Mouse (Mus musculus) neural tube, embryonic 14.5 days (tissue): ENCODE data around the gene Plch2. TPM values are rescaled to one million over a fixed set of nuclear protein-coding genes. Genes with fewer than 3 reads are reported as not detected.

ENCODE experiments used
- ATAC-seq: fragments of 200-750 bp; cut with Nextera tagmentation; 2 replicates; pipeline ENCODE4 v1.8.0; 2017; ENCODE audit warnings: low read depth, mild to moderate bottlenecking, moderate TSS enrichment, moderate library complexity
- H3K27ac ChIP-seq: fragments of 300-500 bp; sonication (generic); 2 replicates; pipeline ENCODE4 v1.5.1; 2014; ENCODE audit warnings: low read depth, mild to moderate bottlenecking, control low read depth, low read length, moderate library complexity, mixed read lengths
- H3K27me3 ChIP-seq: fragments of 300-500 bp; sonication (generic); 2 replicates; pipeline ENCODE4 v1.6.1; 2014; ENCODE audit warnings: low read length; ENCODE audit not compliant: control insufficient read depth, insufficient read depth
- H3K36me3 ChIP-seq: fragments of 300-500 bp; sonication (generic); 2 replicates; pipeline ENCODE4 v1.6.1; 2014; ENCODE audit warnings: low read length, mixed read lengths; ENCODE audit not compliant: control insufficient read depth, insufficient read depth
- H3K4me1 ChIP-seq: fragments of 300-500 bp; sonication (generic); 2 replicates; pipeline ENCODE4 v1.6.1; 2014; ENCODE audit warnings: low read length; ENCODE audit not compliant: control insufficient read depth, insufficient read depth
- H3K4me2 ChIP-seq: fragments of 300-500 bp; sonication (generic); 2 replicates; pipeline ENCODE4 v1.6.1; 2014; ENCODE audit warnings: mild to moderate bottlenecking, low read depth, low read length, control low read depth
- H3K4me3 ChIP-seq: fragments of 300-500 bp; sonication (generic); 2 replicates; pipeline ENCODE4 v1.5.1; 2014; ENCODE audit warnings: low read depth, low read length, control low read depth, mixed read lengths
- H3K9ac ChIP-seq: fragments of 300-500 bp; sonication (generic); replicated peaks from 2 replicates; pipeline ENCODE4 v1.6.1; 2014; ENCODE audit warnings: low read depth, mild to moderate bottlenecking, control low read depth, low read length, mixed read lengths
- H3K9me3 ChIP-seq: fragments of 300-500 bp; sonication (generic); 2 replicates; pipeline ENCODE4 v1.6.1; 2016; ENCODE audit warnings: low read length; ENCODE audit not compliant: control insufficient read depth
- WGBS: fragments of 180-500 bp; shearing (Covaris S2); extraction: QIAGEN DNeasy Blood & Tissue Kit; methylation state at CpG from one replicate; pipeline ENCODE4 v1.1.7; 2014; 5-methylcytosine and 5-hydroxymethylcytosine counted together
- polyA plus RNA-seq: library from polyadenylated mRNA; unstranded; fragments of >200 nt; fragmentation: Nextera tagmentation; extraction: Ambion mirVana; gene quantifications from 2 replicates; pipeline ENCODE4 v1.2.1, GENCODE M21; 2014

The Plch2 gene
- polyA plus RNA-seq, 1 experiment from 2014 or later = 16.0 TPM

DNA sequence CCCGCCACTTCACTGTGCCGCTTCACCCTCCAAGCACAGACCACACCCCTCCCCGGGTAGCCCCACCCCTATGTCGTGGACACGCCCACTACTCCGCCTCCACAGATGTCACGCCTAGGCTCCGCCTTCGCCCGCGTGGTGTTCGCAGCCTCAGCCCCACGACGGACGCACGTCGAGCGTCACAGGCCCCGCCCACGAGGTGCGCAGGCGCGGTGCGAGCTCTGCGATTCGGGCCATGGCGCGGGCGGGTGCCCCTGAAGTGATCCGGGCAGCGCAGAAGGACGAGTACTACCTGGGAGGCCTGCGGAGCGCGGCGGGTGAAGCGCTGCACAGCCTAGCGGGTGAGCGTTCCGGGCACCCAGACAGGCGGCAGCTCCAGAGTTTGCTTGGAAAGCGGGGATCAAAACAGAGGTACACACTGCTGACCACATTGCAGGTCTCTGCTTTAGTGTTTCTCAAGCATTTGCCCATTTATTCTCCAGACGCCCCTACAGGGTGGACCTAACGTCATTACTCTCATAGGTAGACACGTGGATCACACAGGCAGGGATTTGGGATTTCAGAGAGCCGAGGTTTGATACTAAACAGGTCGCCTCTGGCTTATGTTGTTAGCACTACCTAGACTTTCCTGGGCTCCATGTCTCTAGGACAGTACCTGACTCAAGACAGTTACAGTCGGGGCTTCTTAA is 10.4 kb upstream of the Plch2 start, which contains the start of gene Pex10:
Gene Pex10 (plus strand): TSS at position 183 of the 689 bp plus-strand sequence.
- H3K9me3 ChIP-seq = no peaks in the 10 kb centered on the region
- peak within 1 kb of the TSS; percentile 73 for H3K9ac ChIP-seq
- H3K4me3 ChIP-seq = peak within 1 kb of the TSS; percentile 65
- WGBS = 1% methylated on average over 47 of the region's 48 CpGs
- peak within 1 kb of the TSS; percentile 70 for H3K4me2 ChIP-seq
- no peaks in the 10 kb centered on the region for H3K27me3 ChIP-seq
- peaks cover 30% of the 10 kb centered on the region for H3K36me3 ChIP-seq
- H3K4me1 ChIP-seq = peaks cover 14% of the 10 kb centered on the region
- H3K27ac ChIP-seq = peak within 1 kb of the TSS; percentile 64
- ATAC-seq = peak; percentile 90

DNA sequence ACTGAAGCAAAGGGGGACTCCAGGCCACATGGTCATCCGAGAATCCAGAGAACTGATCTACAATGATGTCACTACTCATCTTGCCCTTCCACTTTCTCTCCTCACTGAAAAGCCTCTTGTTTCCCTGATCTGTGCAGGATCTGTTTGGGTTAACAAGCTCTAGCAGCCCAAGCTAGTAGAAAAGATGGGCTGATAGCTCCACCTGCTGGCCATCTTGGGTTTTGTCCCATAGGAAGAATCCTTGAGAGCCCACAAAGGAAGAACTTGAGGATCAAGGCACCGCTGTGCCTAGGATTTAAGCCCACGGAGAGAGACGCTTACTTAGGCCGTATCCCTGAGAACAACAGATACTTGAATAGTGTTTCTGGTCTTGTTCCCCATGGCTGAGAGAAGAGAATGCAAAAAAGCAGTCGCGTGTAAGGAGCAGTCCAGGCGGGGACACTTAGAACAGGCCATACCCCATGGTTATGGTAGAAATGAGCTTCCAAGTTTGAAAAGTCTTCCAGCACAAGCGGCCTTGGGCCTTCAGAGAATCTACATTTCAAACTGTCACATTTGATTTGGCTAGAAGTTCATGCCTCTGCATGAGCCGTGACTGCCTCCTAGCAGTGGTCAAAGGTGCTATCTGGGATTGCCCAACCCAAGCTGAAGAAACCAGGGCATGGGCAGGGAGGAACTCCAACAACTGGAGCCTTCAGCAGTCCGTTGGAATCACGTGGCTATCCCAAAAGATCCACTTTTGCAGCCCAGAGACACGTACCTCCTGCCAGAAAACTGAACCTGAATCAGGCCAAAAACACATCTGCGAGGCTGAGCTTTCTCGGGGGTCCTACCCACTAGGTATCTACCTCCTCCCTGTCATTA is 9.6 kb upstream of the Plch2 start:
- Histone ChIP-seq H3K9ac (0 out of 2 replicates have a peak overlapping the region, but pooled peaks have one; percentile 16), H3K36me3 (peaks cover 22% of the 10 kb centered on the region)

DNA sequence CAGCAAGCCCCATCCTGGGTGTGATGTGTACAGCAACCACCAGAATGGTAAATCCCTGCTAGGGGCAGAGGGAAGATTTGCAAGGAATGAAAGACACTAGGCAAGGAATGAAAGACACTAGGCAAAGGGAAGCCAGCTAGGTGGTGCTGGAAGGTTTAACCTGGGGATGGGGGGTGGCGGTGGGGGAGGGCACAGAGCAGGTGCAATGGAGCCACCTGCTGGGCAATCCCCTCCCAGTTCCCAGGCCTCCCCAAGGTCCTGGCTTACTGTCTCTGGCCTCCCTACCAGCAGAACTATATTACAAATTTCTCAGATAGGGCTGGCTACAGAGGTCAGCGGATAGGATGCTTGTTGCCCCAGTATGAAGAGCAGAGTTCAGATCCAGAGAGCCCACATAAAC is 7.9 kb upstream of the Plch2 start:
- WGBS = 60% methylated on average over 2 of the region's 2 CpGs
- H3K27me3 ChIP-seq = no peaks in the 10 kb centered on the region
- H3K4me3 ChIP-seq = no peak overlapping the region
- H3K27ac ChIP-seq = no peak overlapping the region
- H3K4me2 ChIP-seq = no peak overlapping the region
- H3K9ac ChIP-seq = no peak overlapping the region
- peaks cover 14% of the 10 kb centered on the region for H3K4me1 ChIP-seq
- no peak for ATAC-seq
- peaks cover 10% of the 10 kb centered on the region for H3K36me3 ChIP-seq
- H3K9me3 ChIP-seq = no peaks in the 10 kb centered on the region

More for the DNA sequence above, 9.6 kb upstream of the Plch2 start:
- H3K27me3 ChIP-seq = no peaks in the 10 kb centered on the region
- peak overlapping the region; percentile 70 for H3K4me2 ChIP-seq
- WGBS = 6% methylated on average over 15 of the region's 15 CpGs
- no peaks in the 10 kb centered on the region for H3K9me3 ChIP-seq
- H3K4me1 ChIP-seq = peaks cover 14% of the 10 kb centered on the region
- H3K4me3 ChIP-seq = peak overlapping the region; percentile 65; the same call in 1 of the 2 replicates
- ATAC-seq = peak; percentile 72
- no peak overlapping the region; the same call in none of the 2 replicates for H3K27ac ChIP-seq

DNA sequence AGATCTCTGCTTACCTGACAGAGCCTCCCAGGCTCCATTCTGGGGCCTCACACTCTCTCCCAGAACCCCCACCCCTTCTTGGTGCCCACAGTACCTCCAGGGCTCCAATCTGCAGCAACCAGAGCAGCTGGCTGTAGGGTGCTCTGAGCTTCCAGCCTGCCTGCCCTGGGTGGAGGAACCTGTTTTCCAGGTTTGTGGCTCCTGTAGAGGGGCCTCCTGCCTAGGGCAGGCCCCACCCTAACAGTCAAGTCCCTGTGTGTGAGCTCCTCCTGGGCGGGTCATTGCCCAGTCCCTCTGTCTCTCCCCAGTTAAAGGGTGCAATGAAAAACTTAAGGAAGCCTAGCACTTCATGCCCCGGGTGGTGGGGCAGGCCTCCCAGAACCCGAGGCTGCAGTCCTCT is 7.3 kb upstream of the Plch2 start:
- Histone ChIP-seq H3K36me3 (peaks cover 5% of the 10 kb centered on the region), H3K4me2 (no peak overlapping the region), H3K9ac (no peak overlapping the region), H3K4me3 (no peak overlapping the region), H3K4me1 (peaks cover 14% of the 10 kb centered on the region), H3K27ac (no peak overlapping the region), H3K9me3 (no peaks in the 10 kb centered on the region), H3K27me3 (no peaks in the 10 kb centered on the region)
- no peak for ATAC-seq
- WGBS = 37% methylated on average over 3 of the region's 3 CpGs

DNA sequence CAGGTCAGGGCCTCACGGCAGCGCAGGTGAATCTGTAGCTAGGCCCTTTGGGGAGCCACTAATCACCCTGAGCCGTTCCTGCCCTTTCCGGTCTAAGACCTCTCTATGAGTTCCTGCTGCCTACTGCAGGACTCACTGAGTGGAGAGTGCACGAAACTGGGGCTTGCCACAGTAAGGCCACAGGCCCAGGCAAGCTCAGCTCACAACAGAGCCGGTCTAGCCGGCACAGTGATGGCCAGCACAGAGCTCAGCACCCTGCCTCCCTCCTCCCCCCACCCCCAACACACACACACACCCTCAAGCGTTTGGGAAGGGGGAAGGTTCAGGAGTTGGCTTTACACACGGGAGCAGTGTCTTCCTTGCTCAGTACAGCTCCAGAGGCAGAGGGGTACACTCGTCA is 1.7 kb upstream of the Plch2 start:
- H3K4me1 ChIP-seq = peaks cover 5% of the 10 kb centered on the region; the same call in 1 of the 2 replicates
- no peaks in the 10 kb centered on the region for H3K36me3 ChIP-seq
- H3K4me3 ChIP-seq = no peak overlapping the region
- H3K4me2 ChIP-seq = no peak overlapping the region
- no peaks in the 10 kb centered on the region for H3K27me3 ChIP-seq
- H3K9ac ChIP-seq = no peak overlapping the region
- ATAC-seq = no peak
- 41% methylated on average over 10 of the region's 10 CpGs for WGBS
- H3K27ac ChIP-seq = no peak overlapping the region
- no peaks in the 10 kb centered on the region for H3K9me3 ChIP-seq

DNA sequence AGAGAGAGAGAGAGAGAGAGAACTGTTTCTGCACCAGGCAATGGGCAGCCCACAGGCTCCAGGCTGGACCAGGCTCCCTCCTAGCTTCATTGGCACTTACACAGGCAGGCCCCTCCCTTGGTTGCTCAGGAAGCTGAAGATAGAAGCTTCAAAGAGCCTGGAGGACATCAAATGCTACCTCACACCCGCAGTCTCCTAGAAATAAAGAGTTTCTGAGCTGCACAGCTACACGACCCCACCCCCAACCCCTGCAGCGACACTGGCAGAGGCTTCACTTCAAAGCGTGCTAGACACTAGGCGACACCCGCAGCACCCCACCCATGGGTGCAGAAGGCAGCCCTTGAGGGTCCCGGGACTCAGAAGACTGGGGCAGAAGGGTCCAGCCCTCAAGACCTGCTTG is 6.5 kb downstream of the Plch2 start:
- ATAC-seq = no peak
- no peak overlapping the region for H3K9ac ChIP-seq
- 0 out of 2 replicates have a peak, but pooled peaks cover 2% of the 10 kb centered on the region for H3K27me3 ChIP-seq
- no peaks in the 10 kb centered on the region for H3K36me3 ChIP-seq
- WGBS = 81% methylated on average over 7 of the region's 7 CpGs
- H3K4me2 ChIP-seq = no peak overlapping the region
- H3K4me1 ChIP-seq = no peaks in the 10 kb centered on the region
- no peaks in the 10 kb centered on the region for H3K9me3 ChIP-seq
- no peak overlapping the region for H3K4me3 ChIP-seq
- no peak overlapping the region for H3K27ac ChIP-seq

DNA sequence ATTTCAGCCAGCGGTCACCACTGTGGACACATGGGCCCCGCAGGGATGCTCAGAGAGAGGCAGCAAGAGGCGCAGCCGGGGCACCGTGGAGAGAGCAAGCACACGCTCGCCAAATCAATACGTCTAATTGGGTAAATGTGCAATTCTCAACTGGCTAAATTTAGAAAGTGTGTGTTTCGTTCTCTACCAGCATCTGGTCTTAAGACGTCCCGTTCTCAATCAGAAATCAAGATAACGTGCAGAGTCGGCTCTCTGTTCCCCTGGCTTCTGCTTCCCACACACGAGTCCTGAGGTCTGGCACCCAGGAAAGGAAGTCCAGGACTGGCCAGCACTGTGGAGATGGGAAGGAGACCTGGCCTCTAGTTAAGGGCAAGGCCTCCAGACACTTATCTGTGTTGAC is 9.9 kb downstream of the Plch2 start:
- Histone ChIP-seq H3K36me3 (no peaks in the 10 kb centered on the region), H3K27ac (no peak overlapping the region), H3K9me3 (no peaks in the 10 kb centered on the region), H3K4me2 (no peak overlapping the region), H3K27me3 (peaks cover 26% of the 10 kb centered on the region), H3K9ac (no peak overlapping the region), H3K4me3 (no peak overlapping the region), H3K4me1 (no peaks in the 10 kb centered on the region; the same call in 1 of the 2 replicates)
- no peak for ATAC-seq
- WGBS = 87% methylated on average over 14 of the region's 14 CpGs

DNA sequence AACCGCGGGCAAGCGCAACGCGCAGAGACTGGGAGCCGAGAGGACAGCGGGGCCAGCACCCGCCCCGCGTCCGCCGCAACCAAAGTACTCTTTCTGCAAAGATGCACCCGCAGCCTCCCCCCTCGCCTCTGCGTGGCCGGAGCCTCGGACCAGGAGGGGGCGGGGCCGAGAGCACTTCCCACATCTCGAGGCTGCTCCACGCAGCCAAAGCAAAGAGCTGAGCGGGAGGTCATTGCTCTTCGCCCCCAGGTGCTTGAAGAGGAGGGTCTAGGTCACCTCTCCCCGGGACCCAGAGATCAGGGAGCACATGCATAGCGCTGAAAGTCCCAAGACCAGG is 13.3 kb downstream of the Plch2 start:
- Histone ChIP-seq H3K9ac (peak overlapping the region; percentile 65), H3K9me3 (no peaks in the 10 kb centered on the region), H3K27me3 (peaks cover 26% of the 10 kb centered on the region), H3K4me1 (peaks cover 4% of the 10 kb centered on the region), H3K27ac (no peak overlapping the region), H3K4me2 (peak overlapping the region; percentile 71), H3K4me3 (peak overlapping the region; percentile 43), H3K36me3 (no peaks in the 10 kb centered on the region)
- WGBS = 2% methylated on average over 25 of the region's 25 CpGs
- no peak for ATAC-seq
